ENCODE assay signal across 9 mouse cellular contexts in genomic region chr12:26403372-26404125, GRCm38 (mm10). TPM values are rescaled to one million over a fixed set of nuclear protein-coding genes. Genes with fewer than 3 reads are reported as not detected.
DNase-seq lines count a peak whose midpoint lies in the region; ATAC-seq and TF ChIP-seq lines count a peak whose summit lies in the region.
"Had no signal": no experiment of that assay in that cellular context is flagged by ENCODE, and none has a peak within 500 bp of the region (broad histone marks: within the 10 kb centered on the region; RNA-seq: fewer than 3 reads in every experiment).

No protein-coding gene starts in this region.

- H3K27me3 ChIP-seq in kidney, adult 2 months (replicated peaks; ENCODE audit: control insufficient read depth, insufficient read depth, low read length) = no peaks in the 10 kb centered on the region
- H3K27me3 ChIP-seq: stomach, embryonic 15.5 days had no signal

- intact Hi-C loops in left cerebral cortex, adult 2 months (cut with DNase I) = no loop called here
- intact Hi-C loops in left cerebral cortex, postnatal 14 days (cut with DNase I) = no loop called here

- H3K4me1 ChIP-seq in kidney, adult 2 months (ENCODE audit: control insufficient read depth, insufficient read depth, low read length) = peaks cover 8% of the 10 kb centered on the region; the same call in 1 of the 2 replicates

- TF ChIP-seq POLR2A in kidney, adult 2 months (IDR thresholded peaks at IDR 0.05; ENCODE audit: low read depth, low read length) = no peak

- no peaks in the 10 kb centered on the region for H3K36me3 ChIP-seq in kidney, adult 2 months (ENCODE audit: control insufficient read depth, insufficient read depth, low read length)
- H3K36me3 ChIP-seq: stomach, embryonic 15.5 days had no signal

- H3K4me3 ChIP-seq in left cerebral cortex, adult 2 months = no peak overlapping the region
- H3K4me3 ChIP-seq in kidney, adult 2 months (ENCODE audit: insufficient read depth, low read depth, low read length) = no peak overlapping the region
- H3K4me3 ChIP-seq: stomach, embryonic 15.5 days had no signal

- 62% methylated on average over 16 of the region's 16 CpGs for WGBS in kidney, adult 2 months

- ATAC-seq in CD4-positive, CD25-positive, alpha-beta regulatory T cell, adult 4 months = no peak

- peak overlapping the region; percentile 33 for H3K27ac ChIP-seq in left cerebral cortex, adult 2 months
- no peak overlapping the region for H3K27ac ChIP-seq in kidney, adult 2 months (ENCODE audit: insufficient read depth, low read depth, low read length)

- no peak for DNase-seq in left cerebral cortex, adult 2 months (ENCODE audit: extremely low spot score in 1 of 2, low spot score in 2 of 2)
- DNase-seq in left cerebral cortex, postnatal 14 days (ENCODE audit: low spot score in 2 of 2) = no peak
- peak; percentile 68 for DNase-seq in gastrocnemius, adult 18-20 months (ENCODE audit: low spot score)
- DNase-seq in kidney, adult 2 months = peak; percentile 80
- peak; percentile 77 for DNase-seq in retina, postnatal 1 day
- no peak for DNase-seq in embryo, embryonic 10 days (ENCODE audit: low spot score)
- DNase-seq in embryo, embryonic 10.5 days (ENCODE audit: low spot score) = no peak

- TF ChIP-seq CTCF in left cerebral cortex, adult 2 months (IDR thresholded peaks at IDR 0.05) = no peak
- TF ChIP-seq CTCF in kidney, adult 2 months (conservative IDR thresholded peaks at IDR 0.05; ENCODE audit: insufficient read depth, insufficient read length, low read depth, low read length) = no peak

RNA-seq across cellular contexts. Expression of gene Rnf144a, which starts 11.5 kb away (rescaled TPM):
- total RNA-seq in left cerebral cortex, adult 2 months (2021) = 10 to 100 TPM; 26.8 to 34.2 TPM
- 10 to 100 TPM; 38.7 to 39.8 TPM for total RNA-seq in left cerebral cortex, postnatal 14 days (2021)
- 1 to 10 TPM; 2.9 to 4.4 TPM for total RNA-seq in gastrocnemius, adult 18-20 months (2021)
- 12.6 and 12.7 TPM in 2 replicates for polyA plus RNA-seq in kidney, adult 2 months (2012; rRNA removed)
- 1 to 10 TPM; 4.9 to 6.5 TPM for polyA plus RNA-seq in CD4-positive, CD25-positive, alpha-beta regulatory T cell, adult 4 months (2017; shearing (Covaris generic))

RNA-seq across cellular contexts. Expression of gene Rsad2, which starts 52.7 kb away (rescaled TPM):
- total RNA-seq in left cerebral cortex, adult 2 months (2021) = 1 to 10 TPM in 1 of 2 experiments, under 1 TPM in 1; 0.66 to 1.3 TPM
- total RNA-seq in left cerebral cortex, postnatal 14 days (2021) = under 1 TPM; 0.44 to 0.51 TPM
- under 1 TPM; 0.28 to 0.46 TPM for total RNA-seq in gastrocnemius, adult 18-20 months (2021)
- polyA plus RNA-seq in kidney, adult 2 months (2012; rRNA removed) = 17.6 and 19.8 TPM in 2 replicates
- 1 to 10 TPM; 3.9 to 5.8 TPM for polyA plus RNA-seq in CD4-positive, CD25-positive, alpha-beta regulatory T cell, adult 4 months (2017; shearing (Covaris generic))

Comparison
In these comparisons a context has a peak if more than half of its experiments do, and no peak if none do; other contexts are left out.
1. DNase-seq: peak in gastrocnemius, adult 18-20 months (single experiment), kidney, adult 2 months (single experiment) and retina, postnatal 1 day (single experiment); none in left cerebral cortex, adult 2 months (0 of 2), left cerebral cortex, postnatal 14 days (0 of 2), embryo, embryonic 10 days (single experiment) and embryo, embryonic 10.5 days (single experiment).
2. RNA of gene Rnf144a, which starts 11.5 kb away (total RNA-seq): 38.7 to 39.8 TPM in left cerebral cortex, postnatal 14 days and 26.8 to 34.2 TPM in left cerebral cortex, adult 2 months; 2.9 to 4.4 TPM in gastrocnemius, adult 18-20 months; every median in the first group is over 4 times any median in the second.